Mouse (Mus musculus): ENCODE data around the gene Elp6.
"Not testable (repeated sequence)": the region's sequence is repeated elsewhere in the genome, so short reads cannot be mapped to it uniquely, and the experiment has no call there.

Gene Elp6

DNA sequence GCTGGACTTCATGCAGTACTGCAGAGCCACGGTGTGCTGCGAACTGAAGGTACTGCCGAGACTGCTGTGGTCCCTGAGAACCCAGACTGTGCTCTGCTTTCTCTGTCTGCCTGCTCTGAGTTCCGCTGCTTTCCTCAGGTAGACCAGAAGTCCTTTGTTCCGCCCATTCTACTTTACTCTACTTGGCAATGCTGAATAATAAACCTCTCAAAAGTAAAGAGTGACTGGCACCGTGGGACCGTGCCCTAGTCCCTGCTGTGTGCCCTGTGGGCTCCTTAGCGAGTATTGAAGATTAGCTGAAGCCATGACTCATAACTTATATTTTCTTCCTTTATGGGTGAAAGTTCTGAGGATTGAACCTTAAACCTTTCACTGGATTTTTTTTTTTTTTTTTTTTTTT is 10.9 kb downstream of the Elp6 start:
- no peak for DNase-seq (ENCODE audit: extremely low spot score, low spot score)

DNA sequence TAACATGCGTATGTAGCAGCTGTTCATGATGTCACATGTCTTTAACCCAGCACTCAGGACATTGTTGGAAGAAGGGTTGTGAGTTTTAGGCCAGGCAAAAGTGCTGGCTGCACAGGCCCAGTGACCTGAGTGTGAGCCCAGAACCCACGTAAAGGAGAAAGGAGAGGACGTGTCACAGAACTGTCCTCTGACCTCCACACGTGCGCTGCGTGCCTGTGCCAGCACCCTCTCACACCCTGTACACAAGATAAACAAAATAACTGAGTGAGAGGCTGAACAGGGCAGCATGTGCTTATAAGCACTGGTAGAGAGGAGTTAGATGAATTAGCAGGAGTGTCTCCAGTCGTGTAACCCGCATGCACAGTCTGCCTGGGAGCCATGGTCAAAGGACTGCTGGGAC is 11.5 kb downstream of the Elp6 start:
- DNase-seq (ENCODE audit: extremely low spot score, low spot score), result no peak

DNA sequence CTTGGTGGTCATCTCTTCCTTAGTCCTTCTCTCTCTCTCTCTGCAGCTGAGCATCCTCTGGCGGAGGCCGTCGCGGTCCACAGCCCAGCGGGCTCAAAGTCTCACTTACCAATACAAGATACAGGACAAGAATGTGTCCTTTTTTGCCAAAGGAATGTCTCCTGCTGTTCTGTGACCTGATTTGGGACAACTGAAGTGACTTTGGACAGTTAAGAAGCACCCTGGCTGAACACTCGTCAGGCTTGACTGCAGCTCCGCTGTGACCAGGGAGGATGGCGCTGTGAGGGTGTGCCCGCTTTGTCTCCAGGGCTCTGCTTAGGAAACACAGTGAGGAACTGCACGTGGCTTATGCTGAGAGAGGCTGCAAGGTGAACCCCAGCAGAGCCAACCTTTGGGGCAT is 15.8 kb downstream of the Elp6 start:
- no peak for DNase-seq (ENCODE audit: extremely low spot score, low spot score)

DNA sequence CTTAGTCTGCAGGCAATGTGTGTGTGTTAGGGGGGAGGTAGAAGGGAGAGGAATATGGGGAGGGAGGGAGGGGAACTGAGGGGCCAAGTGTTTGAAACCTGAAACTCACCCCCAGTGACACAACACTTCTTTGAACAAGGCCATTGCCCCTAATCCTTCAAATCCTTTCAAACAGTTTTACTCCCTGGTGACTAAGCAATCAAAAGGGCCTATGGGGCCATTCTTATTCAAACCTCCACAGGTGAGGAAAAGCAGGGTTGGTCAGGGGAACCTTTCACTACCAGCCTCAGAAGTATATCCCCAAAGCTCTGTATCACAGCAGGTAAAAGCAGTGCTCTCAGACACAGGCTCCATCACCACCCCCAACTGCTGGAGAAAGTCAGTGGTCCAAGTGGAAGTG is 18.0 kb downstream of the Elp6 start:
- no peak for DNase-seq (ENCODE audit: extremely low spot score, low spot score)

DNA sequence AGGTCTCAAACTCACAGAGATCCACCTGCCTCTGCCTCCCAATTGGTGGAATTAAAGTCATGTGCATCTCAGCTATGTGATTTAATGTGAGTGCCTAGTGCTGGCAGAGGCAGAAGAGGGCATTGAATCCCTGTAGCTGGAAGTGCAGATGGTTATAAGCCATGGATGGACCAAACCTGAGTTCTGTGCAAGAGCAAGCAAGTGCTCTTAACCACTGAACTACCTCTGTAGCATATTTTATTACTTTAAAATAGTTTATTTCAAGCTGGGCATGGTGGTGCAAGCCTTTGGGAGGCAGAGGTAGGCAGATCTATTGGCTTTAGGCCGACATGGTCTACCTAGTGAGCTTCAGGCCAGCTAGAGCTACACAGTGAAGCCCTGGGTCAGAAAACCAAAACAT is 19.2 kb downstream of the Elp6 start:
- DNase-seq (ENCODE audit: extremely low spot score, low spot score), result no peak

DNA sequence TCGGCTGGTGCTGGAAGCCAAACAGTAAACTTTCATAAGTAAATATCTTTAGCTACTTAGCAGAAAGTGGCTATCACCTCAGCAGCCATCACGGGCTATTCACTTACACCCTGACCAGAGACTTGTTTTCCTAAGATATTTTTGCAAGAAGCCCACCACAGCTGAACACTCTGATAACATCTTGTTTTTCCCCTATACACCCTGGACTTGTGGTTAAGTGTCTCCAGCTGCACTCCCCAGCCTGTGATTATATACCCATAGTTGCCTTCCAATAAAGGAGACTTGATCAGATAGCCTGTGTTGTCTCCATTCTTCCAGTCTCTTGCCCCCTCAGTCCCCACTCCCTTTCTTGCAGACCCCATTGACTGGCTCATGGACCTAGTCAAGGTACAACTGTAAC is 23.2 kb downstream of the Elp6 start:
- no peak for DNase-seq (ENCODE audit: extremely low spot score, low spot score)

DNA sequence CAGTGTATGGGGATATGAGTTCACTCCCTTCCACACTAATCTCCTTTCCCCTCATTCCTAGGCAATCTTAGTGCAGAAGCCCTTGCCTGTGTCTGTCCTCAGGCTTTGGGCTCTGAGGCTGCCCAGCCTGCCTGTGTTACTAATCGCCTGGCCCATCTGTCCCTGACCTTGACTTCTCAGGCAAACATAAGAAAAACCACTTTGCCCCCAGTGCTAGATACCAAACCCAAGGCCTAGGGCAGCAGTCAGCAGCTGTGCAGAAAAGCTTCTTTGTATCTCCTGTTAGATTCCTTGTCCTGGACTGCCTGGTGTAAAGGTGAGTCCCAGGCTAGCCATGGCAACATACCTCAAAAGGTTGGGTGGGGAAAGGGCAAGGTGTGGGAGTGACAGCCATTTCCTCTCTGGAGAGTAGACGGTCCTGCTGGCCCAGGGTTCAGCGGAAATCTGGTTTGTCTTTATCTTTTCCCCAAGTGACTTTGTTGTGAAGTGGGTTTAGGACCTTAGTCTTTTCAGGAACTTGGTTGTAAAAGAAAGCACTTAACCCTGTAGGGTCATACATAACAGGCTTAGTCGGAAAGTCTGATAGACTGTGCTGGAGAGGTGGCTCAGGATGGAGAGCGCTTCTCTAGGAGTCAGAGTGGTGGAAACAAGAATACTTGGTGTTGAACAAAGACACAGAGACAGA is 24.1 kb downstream of the Elp6 start:
- DNase-seq (ENCODE audit: extremely low spot score, low spot score), result no peak

DNA sequence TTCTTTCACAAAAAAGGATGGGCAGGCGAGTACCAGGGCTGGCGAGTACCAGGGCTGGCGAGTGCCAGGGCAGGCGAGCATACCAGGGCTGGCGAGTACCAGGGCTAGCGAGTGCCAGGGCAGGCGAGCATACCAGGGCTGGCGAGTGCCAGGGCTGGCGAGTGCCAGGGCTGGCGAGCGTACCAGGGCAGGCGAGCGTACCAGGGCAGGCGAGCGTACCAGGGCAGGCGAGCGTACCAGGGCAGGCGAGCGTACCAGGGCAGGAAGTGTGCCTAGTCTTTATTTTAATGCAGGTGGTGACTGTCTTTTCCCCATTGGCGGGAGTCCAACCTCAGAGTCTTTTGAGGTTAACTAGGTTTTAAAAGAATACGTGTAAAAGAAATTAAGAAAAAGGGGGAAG is 24.7 kb downstream of the Elp6 start:
- no peak for DNase-seq (ENCODE audit: extremely low spot score, low spot score)

DNA sequence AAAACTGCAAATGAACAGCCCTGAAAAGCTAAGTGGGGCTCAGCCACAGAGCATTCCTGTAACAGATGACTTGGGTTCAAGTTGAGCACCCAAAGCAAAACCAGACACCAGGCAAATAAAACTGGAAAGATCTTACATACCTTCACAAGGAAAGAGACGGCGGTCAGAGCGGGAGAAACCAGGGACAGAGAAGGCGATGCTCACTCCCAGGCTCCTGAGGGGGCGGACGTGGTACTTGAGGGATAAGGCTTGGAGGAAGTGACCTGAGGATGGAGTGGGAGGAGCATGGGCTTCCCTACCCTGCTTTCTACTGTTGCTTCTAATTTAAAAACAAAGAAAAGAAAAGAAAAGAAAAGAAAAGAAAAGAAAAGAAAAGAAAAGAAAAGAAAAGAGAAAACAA is 25.4 kb downstream of the Elp6 start:
- no peak for DNase-seq (ENCODE audit: extremely low spot score, low spot score)

DNA sequence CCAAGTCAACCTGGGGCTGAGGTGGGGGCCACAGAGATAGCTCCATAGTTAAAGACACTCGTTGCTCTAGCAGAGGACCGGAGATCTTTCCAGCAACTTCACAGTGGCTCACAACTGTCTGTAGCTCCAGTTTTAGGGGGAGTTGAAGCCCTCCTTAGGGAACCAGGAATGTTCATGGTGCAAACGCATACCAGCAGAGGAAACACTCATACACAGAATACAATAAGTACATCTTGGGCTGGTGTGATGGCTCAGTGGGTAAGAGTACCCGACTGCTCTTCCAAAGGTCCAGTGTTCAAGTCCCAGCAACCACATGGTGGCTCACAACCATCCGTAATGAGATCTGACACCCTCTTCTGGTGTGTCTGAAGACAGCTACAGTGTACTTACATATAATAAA is 25.9 kb downstream of the Elp6 start:
- not testable (repeated sequence) for DNase-seq (ENCODE audit: extremely low spot score, low spot score)

DNA sequence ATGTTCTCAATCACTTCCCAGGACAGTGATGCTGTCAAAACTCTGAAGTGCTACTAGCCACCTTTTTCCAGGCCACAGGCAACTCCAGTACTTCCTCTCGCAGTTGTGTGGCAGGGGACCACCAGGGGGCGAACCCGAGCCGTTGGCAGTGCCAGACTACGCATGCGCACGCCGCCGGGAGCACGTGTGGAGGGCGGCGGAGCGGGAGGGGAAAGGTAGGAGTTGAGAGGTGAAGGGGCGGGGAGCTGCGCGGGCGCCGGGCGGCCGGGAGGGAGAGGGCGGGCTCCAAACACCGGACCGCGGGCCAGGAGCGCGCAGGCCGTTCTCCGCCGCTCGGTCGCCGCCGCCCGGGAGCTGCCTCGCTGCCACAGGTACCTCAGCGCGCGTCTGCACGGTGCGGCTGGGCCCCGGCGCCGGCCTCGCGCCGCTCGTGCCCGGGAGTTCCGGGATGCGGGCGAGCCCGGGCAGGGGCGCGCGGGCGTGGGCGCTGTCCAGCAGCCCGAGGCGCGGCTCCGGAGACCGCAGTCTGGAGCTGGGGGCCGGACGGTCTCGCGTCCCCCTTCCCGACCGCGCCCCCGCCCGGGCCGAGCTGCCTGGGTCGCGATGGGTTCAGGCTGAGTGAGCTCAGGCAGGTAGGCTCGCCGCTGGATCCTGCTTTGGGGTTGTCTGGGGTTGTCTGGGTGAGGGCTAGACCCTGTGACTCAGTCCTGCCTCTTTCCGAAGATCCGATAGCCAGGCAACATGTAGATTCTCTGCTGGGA is 28.3 kb downstream of the Elp6 start, which contains the start of gene Scap:
TSS of gene Scap (plus strand) at position 154 of the 761 bp plus-strand sequence.
- peak; percentile 100 for DNase-seq (ENCODE audit: extremely low spot score, low spot score)

DNA sequence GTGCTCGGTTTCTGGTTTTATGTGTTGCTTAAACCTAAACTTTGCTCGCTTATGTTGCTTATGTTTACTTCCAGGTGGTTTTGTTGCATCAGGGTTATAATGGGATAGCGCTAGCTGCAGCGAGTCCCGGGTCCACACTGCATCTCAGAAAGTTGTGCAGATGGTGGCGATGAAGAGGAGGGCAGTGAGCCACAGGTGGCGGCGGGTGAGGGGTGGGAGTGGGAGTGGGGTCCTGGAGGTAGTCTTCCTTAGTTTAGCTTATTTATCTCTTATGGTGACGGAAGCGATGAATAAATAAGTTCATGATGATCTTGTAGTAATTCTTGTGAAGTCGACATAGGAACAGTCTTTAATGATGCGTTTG is 28.9 kb downstream of the Elp6 start:
- no peak for DNase-seq (ENCODE audit: extremely low spot score, low spot score)

DNA sequence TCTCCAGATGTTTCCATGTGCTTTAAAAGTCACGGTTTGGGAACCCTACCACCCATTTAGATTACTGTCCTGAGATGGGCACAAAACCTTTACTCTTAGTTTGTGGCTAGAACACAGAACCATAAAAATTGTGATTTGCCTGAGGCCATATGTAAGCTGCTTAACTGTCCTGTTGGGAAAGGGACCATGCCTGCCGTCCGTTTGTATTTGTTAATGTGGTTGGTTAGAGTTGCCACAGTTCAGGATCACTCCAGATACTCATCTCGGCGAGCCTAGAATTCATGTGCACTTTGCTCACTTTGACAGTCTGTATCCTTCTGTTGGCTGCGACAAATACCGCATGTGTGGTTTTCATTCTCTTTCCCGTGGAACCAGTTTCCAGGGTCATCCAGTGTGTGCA is 29.9 kb downstream of the Elp6 start:
- no peak for DNase-seq (ENCODE audit: extremely low spot score, low spot score)

DNA sequence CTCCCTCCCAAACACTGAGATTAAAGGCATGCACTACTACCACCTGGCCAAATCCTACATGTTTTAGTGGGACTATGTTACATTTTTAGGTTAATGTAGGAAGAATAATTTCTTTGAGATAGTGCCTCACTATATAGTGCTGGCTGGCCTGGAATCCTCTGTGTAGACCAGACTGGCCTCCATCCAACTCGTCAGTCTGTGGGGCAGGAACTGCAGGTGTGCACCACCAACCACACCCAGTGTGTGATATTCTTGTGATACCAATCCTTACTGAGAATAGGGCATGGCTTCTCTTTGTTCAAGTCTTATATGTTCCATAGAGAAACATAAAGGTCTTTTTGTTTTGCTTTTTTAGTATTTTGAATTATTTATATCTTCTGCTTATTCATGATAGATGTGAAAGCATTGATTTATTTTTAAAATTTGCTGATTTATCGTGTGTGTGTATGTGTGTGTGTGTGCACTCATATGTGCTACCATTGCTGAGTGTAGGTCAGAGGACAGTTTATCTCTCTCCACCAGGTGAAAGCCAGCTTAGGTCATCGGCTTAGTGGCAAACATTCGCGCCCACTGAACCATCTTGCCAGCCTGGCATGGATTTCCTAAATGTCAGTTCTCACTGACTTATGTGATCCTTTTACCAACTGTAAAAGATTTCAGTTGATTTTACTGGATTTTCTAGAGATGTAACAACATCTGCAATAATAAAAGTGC is 35.2 kb downstream of the Elp6 start:
- DNase-seq (ENCODE audit: extremely low spot score, low spot score), result no peak

DNA sequence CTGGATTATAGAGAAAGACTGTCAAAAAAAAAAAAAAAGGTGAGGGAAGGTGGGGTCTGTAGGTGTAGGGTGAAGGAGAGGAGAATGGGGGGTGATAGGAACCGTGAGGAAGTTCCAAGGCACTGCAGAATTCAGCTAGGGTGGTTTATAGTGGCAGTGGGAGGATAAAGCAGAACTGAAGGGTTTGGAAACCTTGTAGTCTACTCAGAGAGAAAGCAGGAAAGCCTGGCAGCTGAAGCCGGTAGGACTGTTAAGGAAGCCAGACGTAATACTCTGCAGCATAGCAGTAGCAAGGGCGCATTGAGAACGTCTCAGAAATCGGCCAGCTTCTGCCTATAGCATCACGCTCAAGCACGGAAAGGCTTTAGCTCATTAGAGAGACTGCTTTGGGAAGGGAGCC is 37.0 kb downstream of the Elp6 start:
- no peak for DNase-seq (ENCODE audit: extremely low spot score, low spot score)

DNA sequence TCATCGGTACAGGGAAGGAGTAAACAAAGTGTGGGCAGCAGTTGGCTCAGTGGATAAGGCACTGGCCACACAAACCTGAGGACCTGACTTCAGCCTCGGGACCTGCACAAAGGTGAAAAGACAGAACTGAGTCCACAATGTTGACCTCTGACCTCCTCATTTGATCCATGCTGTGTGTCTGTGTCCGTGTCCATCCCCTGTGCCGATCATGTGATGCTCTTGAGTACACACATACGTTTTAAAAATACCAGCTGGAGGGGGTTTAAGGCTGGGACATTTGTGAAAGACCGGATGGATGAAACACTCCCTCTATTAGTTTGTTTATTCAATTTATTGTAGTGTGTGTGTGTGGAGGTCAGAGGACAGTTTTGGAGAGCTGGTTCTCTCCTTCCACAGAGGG is 38.8 kb downstream of the Elp6 start:
- no peak for DNase-seq (ENCODE audit: extremely low spot score, low spot score)

DNA sequence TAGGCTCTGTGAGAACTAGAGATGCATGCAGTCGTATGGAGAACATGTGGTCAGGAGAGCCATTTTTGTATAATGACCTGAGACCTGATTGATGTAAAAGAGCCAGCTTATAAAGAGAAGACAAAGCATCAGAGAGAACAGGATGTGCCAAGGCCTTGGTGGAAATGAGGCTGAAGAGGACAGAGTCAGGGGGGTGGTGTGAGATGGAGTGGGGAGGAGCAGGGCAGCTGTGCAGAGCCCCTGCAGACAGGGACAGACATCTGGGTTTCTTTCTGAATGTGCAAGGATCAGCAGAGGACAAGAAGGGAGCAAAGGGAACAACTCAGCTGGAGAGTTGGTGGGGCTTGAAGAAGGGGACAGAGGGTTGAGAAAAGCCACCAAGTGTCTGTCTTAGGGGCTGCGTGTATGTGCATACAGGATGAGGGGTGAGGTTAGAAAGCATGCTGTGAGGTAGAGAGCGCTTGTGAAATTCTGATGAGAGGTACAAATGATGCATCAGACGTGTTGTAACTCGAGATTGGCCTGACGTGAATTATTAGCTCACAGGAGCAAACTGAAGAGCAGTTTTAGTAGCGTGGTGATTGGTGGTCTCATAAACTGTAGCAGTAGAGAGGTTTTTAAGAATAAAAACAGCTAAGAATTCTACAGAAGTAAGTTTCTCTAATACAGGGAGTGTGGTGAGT is 40.2 kb downstream of the Elp6 start:
- DNase-seq (ENCODE audit: extremely low spot score, low spot score), result no peak

DNA sequence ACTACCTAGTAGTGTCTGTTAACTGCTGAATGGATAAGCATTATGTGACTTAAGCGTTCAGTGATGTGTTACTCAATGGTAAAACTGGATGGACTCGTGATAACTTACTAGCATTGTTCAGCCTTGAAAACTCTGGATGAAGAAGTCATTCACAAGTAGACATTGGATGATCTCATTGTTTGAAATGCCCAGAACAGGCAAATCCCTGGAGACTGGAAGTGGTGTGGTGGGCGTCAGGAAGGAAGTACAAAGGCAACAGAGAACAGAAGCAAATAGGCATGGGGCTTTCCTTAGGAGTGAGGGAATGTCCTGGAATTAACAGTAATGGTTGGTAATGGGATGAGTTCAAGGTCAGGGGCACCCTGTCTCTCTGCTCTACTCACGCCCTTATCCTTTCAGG is 43.9 kb downstream of the Elp6 start:
- DNase-seq (ENCODE audit: extremely low spot score, low spot score), result no peak

DNA sequence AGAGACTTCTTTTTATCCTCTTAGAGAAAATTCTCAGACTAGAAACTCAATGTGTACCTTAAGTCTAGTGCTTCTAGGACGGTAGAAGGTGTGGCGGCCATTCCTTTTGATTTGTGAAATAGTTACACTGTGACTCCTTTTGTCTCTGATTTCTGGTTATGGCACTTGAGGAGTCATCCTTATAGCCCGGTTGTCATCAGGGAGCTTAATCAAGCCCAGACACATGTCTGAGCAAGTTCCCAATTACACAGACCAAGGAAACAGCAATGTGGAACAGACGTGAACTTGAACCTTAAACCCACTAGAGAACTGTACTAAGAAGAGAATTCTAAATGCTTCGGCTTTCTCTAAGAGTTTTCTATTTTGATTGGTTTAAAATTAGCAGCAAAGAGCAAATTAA is 45.2 kb downstream of the Elp6 start:
- no peak for DNase-seq (ENCODE audit: extremely low spot score, low spot score)

DNA sequence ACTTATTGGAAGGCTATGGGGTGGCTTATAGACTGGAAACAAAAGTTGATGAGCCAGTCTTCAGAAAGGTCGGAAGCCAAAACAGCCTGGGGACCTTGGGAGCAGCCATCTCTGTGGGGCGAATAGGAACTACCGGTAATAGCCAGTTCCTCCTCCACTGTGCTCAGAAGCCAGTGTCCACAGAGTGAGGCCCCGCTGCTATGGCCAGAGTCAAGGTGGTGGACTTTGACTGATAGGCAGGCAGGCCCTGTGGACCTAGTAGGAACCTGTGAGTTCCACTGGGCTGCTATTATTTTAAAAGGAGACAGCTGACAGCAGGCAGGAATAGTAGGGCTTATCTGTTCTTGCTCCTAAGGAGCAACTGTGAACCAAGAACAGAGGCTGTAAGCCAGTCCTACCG is 45.6 kb downstream of the Elp6 start:
- no peak for DNase-seq (ENCODE audit: extremely low spot score, low spot score)

DNA sequence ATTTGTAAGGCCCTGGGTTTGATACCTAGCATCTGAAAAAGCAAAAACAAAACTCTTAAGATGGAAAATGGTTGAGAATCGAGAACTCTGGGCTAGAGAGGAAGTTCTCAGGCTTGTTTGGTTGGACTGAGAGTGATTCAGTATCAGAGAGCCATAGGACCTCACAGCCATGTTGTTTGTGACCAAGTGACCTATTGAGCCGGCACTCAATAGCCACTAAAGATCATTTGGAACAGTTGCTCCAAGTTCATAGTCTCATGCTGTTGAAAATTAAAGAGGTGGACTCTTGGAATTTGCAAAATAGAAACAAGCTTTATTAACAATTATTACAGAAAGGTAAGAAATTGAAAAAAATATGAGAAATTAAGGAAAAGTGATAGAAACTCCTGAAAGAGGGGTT is 46.4 kb downstream of the Elp6 start:
- no peak for DNase-seq (ENCODE audit: extremely low spot score, low spot score)
